Mouse (Mus musculus): ENCODE results near the gene Scn1b.

DNA sequence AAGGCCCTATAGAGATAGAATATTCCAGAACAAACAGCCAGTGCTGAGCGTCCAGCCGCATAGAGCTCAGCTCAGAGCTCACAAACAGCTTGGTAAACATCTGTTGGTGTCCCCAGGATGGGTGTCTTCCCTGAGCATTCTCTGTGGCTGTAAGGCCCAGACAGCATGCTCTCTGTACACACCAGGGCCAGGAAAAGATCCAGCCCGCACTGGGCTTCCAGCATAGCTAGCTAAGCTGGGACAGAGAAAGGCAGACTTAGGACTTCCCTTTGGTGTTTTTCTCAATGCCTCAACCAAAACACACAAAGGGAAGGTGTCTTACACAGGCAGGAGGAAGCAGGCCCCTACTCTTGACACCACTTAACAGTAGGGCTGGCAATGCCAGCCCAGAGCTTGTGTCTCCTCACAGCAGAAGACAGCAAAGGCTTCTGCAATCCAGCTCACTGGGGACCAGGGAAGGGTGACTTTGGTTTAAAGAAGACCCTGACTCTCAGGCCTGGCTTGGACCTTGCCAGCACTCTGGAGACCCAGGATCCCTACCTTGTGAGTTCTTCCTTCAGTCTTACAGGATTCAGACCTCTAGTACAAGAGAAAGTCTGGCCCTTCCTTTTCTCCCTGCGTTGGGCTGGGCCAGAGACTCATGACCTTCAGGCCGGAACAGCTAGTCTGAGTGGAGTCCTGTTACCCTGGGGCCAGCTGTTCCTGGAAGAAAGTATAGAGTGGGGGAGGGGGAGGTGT lies 28.7 kb upstream of the Scn1b start, which contains the start of gene Gramd1a:
- TF ChIP-seq CTCF (IDR thresholded peaks at IDR 0.05; ENCODE audit: insufficient read depth, low read depth, low read length) = no peak
- no peak for TF ChIP-seq POLR2A (IDR thresholded peaks at IDR 0.05; ENCODE audit: insufficient read depth, low read depth, low read length)

Measured in olfactory bulb, adult 2 months (tissue).